Mouse (Mus musculus): Measurements from ENCODE around the gene Usp12. TPM values are rescaled to one million over a fixed set of nuclear protein-coding genes. Genes with fewer than 3 reads are reported as not detected.
A peak's percentile ranks its signal among the peaks of the same experiment; 100 is the strongest.

Gene Usp12
- total RNA-seq, 2 experiments from 2014 or later, result 16.8 to 17.1 TPM

- no peak for DNase-seq
These were observed 3.2 kb upstream of the Usp12 start for GRCm38 (mm10) chr5:146798031-146798430.

DNA sequence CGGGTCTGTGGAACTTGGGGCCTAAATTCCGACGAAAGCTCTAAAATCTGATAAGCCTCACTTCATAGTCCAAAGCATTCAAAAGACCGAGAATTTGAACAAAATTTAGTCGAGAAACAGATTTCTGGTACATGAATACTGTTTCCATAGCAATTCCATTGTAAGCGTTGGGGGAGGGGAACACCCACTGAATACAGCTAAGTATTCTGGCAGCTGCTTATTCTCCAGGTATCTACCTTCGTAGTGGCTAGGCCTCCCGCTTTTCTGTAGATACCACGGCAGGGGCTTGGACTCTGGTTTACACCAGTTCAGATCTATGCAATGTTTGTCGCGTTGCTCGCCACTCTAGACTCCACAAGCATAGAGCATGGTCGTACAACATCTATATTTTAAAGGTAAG, 922 bp upstream of the Usp12 start:
- DNase-seq, result no peak

- peak in 1 of 2 experiments; percentile 48 for DNase-seq
These were observed 538 bp downstream of the Usp12 start for GRCm38 (mm10) chr5:146794084-146794852.

- peak in 1 of 2 experiments; percentile 55 for DNase-seq
These were observed 1.1 kb downstream of the Usp12 start for GRCm38 (mm10) chr5:146793630-146794083.

- peak; percentile 43 to 52 for DNase-seq
These were observed 2.5 kb downstream of the Usp12 start for GRCm38 (mm10) chr5:146792140-146792791.

- DNase-seq, result no peak
These were observed 3.9 kb downstream of the Usp12 start for GRCm38 (mm10) chr5:146790944-146791343.

GRCm38 (mm10) chr5:146789413-146789812, 5.4 kb downstream of the Usp12 start:
- DNase-seq, result no peak

GRCm38 (mm10) chr5:146786123-146786522, 8.7 kb downstream of the Usp12 start:
- no peak for DNase-seq

- DNase-seq, result no peak
These were observed 10.9 kb downstream of the Usp12 start for GRCm38 (mm10) chr5:146783891-146784290.

- DNase-seq, result no peak
These were observed 11.5 kb downstream of the Usp12 start for GRCm38 (mm10) chr5:146783300-146783699.

- DNase-seq, result peak in 1 of 2 experiments; percentile 39
These were observed 13.1 kb downstream of the Usp12 start for GRCm38 (mm10) chr5:146781663-146782062.

GRCm38 (mm10) chr5:146779931-146780330, 14.9 kb downstream of the Usp12 start:
- no peak for DNase-seq

GRCm38 (mm10) chr5:146776988-146777639, 17.7 kb downstream of the Usp12 start:
- no peak for DNase-seq

- DNase-seq, result peak; percentile 59 to 78
These were observed 22.8 kb downstream of the Usp12 start for GRCm38 (mm10) chr5:146771982-146772381.

DNA sequence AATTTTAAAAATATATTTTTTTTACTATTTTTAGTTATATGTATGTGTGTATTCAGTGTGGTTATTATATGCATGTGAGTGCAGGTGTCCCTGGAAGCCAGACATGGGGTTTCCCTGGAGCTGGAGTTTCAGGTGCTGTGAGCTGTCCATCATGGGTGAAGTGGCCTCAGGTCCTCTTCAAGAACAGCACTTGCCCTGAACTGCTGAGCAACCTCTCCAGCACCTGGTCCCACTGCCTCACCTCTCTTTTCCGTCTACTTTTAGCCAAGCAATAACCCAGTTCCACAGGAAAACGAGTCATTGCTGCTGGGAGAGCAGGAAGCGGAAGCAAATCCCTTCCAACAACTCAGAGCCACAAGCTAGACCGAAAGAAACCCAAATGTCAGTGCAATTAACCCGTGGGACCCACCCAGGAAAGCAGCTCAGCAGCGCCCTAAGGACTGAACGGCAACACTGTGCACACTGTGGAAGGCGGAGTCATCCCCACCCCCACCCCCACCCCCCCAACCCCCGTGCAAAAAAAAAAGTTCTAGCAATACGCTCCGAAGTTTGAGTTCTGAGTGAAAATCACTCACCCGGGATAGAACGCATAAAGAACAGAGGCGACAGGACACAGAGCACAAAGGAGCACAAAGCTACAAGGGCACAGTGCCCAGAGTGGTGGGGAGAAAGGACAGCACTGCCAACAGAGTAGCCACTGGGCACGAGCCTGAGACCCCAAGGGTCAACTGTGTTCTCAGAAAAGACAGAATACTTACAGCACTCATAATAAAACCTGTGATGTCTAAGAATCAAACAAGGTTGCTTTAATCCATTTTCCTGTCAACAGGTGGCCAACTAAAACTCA, 24.6 kb downstream of the Usp12 start:
- peak in 1 of 2 experiments; percentile 66 for DNase-seq

- no peak for DNase-seq
These were observed 29.0 kb downstream of the Usp12 start for GRCm38 (mm10) chr5:146765791-146766190.

GRCm38 (mm10) chr5:146759159-146759558, 35.6 kb downstream of the Usp12 start:
- DNase-seq, result no peak

GRCm38 (mm10) chr5:146757921-146758320, 36.9 kb downstream of the Usp12 start:
- no peak for DNase-seq

DNA sequence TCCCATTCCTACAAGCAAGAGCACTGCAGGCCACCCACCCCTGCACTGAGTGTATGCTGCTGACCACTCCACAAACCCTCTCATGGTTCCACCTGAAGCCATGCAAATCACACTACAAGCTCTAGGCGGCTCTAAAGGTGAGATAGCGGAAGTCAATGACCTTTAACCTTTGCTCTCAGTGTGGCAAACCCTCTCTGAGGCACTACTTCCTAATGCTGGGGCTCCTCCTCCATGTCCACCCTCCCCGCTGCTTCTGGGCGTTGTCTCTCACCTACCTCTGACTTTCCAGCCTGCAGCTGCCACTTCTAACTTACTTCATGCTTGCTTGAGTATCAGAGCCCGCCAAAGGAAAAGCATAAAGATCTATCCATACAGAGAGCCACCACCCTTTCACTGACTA, 37.5 kb downstream of the Usp12 start:
- DNase-seq, result no peak

- DNase-seq, result no peak
These were observed 41.6 kb downstream of the Usp12 start for GRCm38 (mm10) chr5:146753181-146753580.

DNA sequence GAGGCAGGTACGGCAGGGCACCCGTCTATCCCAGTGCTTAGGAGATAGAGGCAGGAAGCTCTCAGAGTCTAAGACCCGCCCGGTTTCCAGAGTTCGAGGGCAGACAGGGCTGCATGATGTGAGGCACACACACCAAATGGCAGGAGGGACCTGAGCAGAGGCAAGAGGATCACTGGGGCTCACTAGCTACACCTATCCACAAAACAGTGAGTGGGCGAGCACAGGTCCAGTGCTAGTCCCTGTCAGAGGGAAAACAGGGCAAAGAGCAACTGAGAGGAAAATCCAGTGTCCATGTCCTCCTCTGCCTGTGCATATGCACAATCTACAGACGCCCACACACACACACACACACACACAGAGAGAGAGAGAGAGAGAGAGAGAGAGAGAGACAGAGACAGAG, 43.8 kb downstream of the Usp12 start:
- DNase-seq, result no peak

DNA sequence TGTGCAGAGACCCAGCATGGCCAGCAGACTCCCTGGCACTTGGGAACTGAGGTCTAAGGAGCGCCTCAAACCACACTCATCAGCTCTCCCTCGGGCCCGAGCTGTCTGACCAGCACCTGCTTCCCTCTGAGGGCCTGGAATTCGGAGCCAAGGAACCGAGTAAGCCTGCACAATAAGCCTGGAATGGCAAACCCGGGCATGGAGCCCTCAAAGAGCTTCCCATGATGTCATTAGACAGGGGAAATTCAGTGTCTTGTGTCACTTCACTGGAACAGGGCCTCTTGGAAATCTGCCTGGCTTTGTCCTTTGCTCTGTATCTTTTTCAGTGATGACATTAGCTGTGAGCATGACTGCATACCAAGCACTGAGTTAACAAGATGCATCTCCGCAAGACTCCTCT, 44.5 kb downstream of the Usp12 start:
- peak; percentile 64 to 66 for DNase-seq
